Mouse (Mus musculus) embryonic facial prominence, embryonic 11.5 days (tissue): ENCODE results near the gene Fam114a1. TPM values are rescaled to one million over a fixed set of nuclear protein-coding genes. Genes with fewer than 3 reads are reported as not detected.

Experiments
- ATAC-seq: fragments of 200-750 bp; cut with Nextera tagmentation; replicated peaks from 2 replicates; pipeline ENCODE4 v1.8.0; 2017; ENCODE audit warnings: low read depth; ENCODE audit not compliant: insufficient number of reproducible peaks, low FRiP score, low TSS enrichment
- DNase-seq: peaks from one replicate; pipeline ENCODE4 v3.0.0-alpha.2; 2015; ENCODE audit warnings: low spot score
- H3K27ac ChIP-seq: fragments of 300-500 bp; sonication (generic); replicated peaks from 2 replicates; pipeline ENCODE4 v1.5.1; 2014; ENCODE audit warnings: mild to moderate bottlenecking, low read depth, low read length, control low read depth
- H3K27me3 ChIP-seq: fragments of 300-500 bp; sonication (generic); 2 replicates; pipeline ENCODE4 v1.6.1; 2014; ENCODE audit warnings: mild to moderate bottlenecking, low read length, moderate library complexity, mixed read lengths; ENCODE audit not compliant: control insufficient read depth, insufficient read depth
- H3K36me3 ChIP-seq: fragments of 300-500 bp; sonication (generic); replicated peaks from 2 replicates; pipeline ENCODE4 v1.6.1; 2014; ENCODE audit warnings: low read depth, mild to moderate bottlenecking, low read length, moderate library complexity, mixed read lengths; ENCODE audit not compliant: control insufficient read depth, insufficient read depth
- H3K4me1 ChIP-seq: fragments of 300-500 bp; sonication (generic); 2 replicates; pipeline ENCODE4 v1.6.1; 2014; ENCODE audit warnings: low read length, mixed read lengths; ENCODE audit not compliant: control insufficient read depth, insufficient read depth
- H3K4me2 ChIP-seq: fragments of 300-500 bp; sonication (generic); 2 replicates; pipeline ENCODE4 v1.6.1; 2014; ENCODE audit warnings: low read depth, mild to moderate bottlenecking, control low read depth, low read length, moderate library complexity
- H3K4me3 ChIP-seq: fragments of 300-500 bp; sonication (generic); 2 replicates; pipeline ENCODE4 v1.5.1; 2014; ENCODE audit warnings: low read depth, low read length, control low read depth
- H3K9ac ChIP-seq: fragments of 300-500 bp; sonication (generic); replicated peaks from 2 replicates; pipeline ENCODE4 v1.6.1; 2014; ENCODE audit warnings: mild to moderate bottlenecking, control low read depth, low read length
- H3K9me3 ChIP-seq: fragments of 300-500 bp; sonication (generic); replicated peaks from 2 replicates; pipeline ENCODE4 v1.6.1; 2016; ENCODE audit warnings: mild to moderate bottlenecking, low read length, inconsistent platforms, mixed read lengths; ENCODE audit not compliant: control insufficient read depth
- WGBS: fragments of 180-500 bp; shearing (Covaris S2); extraction: QIAGEN DNeasy Blood & Tissue Kit; methylation state at CpG from one replicate; pipeline ENCODE4 v1.1.7; 2014; 5-methylcytosine and 5-hydroxymethylcytosine counted together
- polyA plus RNA-seq: library from polyadenylated mRNA; unstranded; fragments of >200 nt; fragmentation: Nextera tagmentation; extraction: Ambion mirVana; gene quantifications from 2 replicates; pipeline ENCODE4 v1.2.1, GENCODE M21; 2014

Gene Fam114a1
- polyA plus RNA-seq, 1 experiment from 2014 or later, result 16.1 TPM

DNA sequence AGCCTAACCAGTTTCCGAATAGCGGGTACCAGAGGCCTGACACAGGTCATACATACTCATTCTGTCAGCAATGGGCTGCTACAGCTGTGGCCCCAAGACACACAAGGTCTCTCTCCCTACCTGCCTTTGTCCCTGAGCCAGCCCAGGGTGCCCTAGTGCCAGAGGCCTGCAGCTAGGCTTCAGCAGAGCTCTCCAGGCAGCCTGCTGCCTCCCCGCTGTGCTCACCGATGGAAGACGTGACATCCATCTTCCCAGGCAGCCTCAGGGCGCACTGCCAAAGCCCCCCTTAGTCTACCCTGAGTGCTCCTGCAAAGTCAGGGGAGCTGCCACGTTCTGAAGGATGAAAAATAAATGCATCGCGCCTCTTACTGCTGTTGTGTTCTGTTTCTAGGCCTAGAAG is 58.1 kb downstream of the Fam114a1 start:
- Histone ChIP-seq H3K4me2 (no peak overlapping the region), H3K9me3 (no peaks in the 10 kb centered on the region), H3K27ac (no peak overlapping the region), H3K9ac (no peak overlapping the region), H3K27me3 (no peaks in the 10 kb centered on the region), H3K4me1 (no peaks in the 10 kb centered on the region), H3K4me3 (no peak overlapping the region), H3K36me3 (no peaks in the 10 kb centered on the region; the same call in 1 of the 2 replicates)
- no peak for DNase-seq
- WGBS, result 36% methylated on average over 9 of the region's 9 CpGs
- no peak for ATAC-seq

GRCm38 (mm10) chr5:65036597-65036996 is 66.7 kb downstream of the Fam114a1 start:
- H3K27me3 ChIP-seq, result no peaks in the 10 kb centered on the region
- H3K27ac ChIP-seq, result no peak overlapping the region
- no peaks in the 10 kb centered on the region for H3K4me1 ChIP-seq

DNA sequence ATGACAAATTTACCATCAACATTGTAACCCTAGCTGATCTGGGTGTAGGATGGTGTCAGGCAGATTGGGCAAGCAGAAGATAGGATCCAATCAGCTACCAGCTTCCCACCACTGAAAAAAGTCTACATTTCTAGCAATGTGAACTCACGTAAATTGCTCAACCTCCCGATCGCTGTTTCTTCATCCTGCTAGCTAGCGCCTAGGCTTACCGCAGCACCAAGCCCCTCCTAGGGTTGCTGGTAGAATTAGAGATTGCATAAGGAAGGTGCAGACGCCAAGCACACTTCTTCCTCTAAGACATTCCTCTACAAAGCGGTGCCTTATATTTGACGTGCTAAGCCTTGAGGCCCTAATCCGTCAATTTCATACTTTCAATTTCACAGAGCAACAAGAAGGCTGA is 68.4 kb downstream of the Fam114a1 start:
- Histone ChIP-seq H3K27me3 (no peaks in the 10 kb centered on the region), H3K36me3 (no peaks in the 10 kb centered on the region), H3K9me3 (no peaks in the 10 kb centered on the region), H3K4me3 (no peak overlapping the region), H3K4me1 (no peaks in the 10 kb centered on the region), H3K27ac (no peak overlapping the region), H3K9ac (no peak overlapping the region), H3K4me2 (no peak overlapping the region)
- DNase-seq (no peak), ATAC-seq (no peak)
- 78% methylated on average over 9 of the region's 9 CpGs for WGBS

More at GRCm38 (mm10) chr5:65036597-65036996, 66.7 kb downstream of the Fam114a1 start:
- ATAC-seq (no peak), DNase-seq (no peak)
- no peaks in the 10 kb centered on the region for H3K9me3 ChIP-seq
- H3K4me2 ChIP-seq, result no peak overlapping the region
- no peak overlapping the region for H3K4me3 ChIP-seq
- H3K9ac ChIP-seq, result no peak overlapping the region
- WGBS, result 76% methylated on average over 13 of the region's 13 CpGs
- H3K36me3 ChIP-seq, result no peaks in the 10 kb centered on the region

DNA sequence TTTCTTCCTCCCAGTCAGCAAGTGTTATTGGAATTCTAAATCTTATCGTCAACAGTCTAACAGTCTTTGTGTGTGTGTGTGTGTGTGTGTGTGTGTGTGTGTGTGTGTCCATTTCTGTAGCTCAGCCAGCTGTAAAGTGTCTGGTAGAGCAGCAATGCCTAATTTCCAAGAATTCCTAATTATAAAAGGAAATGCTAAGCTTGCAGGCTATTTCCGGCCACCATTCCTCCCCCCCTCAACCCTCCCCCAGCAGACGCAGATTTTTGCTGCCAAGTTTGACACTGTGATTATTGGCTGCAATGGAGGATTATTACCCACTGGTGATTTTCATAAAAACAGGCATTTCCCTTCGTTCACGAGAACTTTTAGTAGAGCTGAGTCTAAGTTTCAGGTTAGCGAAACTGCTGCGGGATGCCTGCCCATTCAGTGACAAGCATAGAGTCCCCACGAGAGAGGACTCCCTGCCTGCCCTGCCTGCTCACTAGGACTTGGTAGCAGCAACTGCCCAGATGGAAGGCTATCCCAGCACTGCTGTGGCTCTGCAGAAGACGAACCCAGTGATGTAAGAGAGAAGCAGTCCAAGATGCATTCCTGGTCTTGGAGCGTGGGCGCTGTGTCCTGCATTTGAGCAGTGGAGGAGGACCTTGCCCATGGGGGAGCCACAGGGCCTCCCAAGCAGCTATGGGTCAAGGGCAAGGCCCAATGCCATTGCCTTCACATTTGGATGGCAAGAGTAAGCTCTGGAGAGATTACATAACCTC is 69.1 kb downstream of the Fam114a1 start:
- H3K36me3 ChIP-seq, result no peaks in the 10 kb centered on the region
- ATAC-seq (no peak), DNase-seq (no peak)
- no peak overlapping the region for H3K9ac ChIP-seq
- no peaks in the 10 kb centered on the region for H3K4me1 ChIP-seq
- no peaks in the 10 kb centered on the region for H3K9me3 ChIP-seq
- no peaks in the 10 kb centered on the region for H3K27me3 ChIP-seq
- H3K4me3 ChIP-seq, result no peak overlapping the region
- no peak overlapping the region for H3K4me2 ChIP-seq
- no peak overlapping the region for H3K27ac ChIP-seq
- WGBS, result 64% methylated on average over 11 of the region's 11 CpGs

DNA sequence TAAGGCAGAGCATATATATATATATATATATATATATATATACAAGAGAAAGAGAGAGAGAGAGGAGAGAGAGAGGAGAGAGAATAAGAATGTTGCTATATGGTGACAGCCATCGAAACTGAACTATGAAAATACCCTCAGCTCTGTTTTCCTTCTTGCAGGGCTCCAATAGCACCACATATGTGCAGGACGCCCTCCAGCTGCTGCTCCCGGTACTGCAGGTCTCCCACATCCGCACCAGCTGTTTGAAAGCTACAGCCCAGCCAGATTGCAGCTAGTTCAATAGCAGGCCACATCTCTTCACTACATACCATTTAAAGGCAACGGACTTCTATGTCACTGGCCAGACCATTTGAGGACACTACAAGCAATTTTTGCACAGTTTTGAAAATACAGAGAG is 70.6 kb downstream of the Fam114a1 start:
- Histone ChIP-seq H3K4me1 (no peaks in the 10 kb centered on the region), H3K27ac (no peak overlapping the region), H3K4me3 (no peak overlapping the region), H3K36me3 (no peaks in the 10 kb centered on the region), H3K4me2 (no peak overlapping the region), H3K9me3 (no peaks in the 10 kb centered on the region), H3K27me3 (no peaks in the 10 kb centered on the region), H3K9ac (no peak overlapping the region)
- no peak for DNase-seq
- 70% methylated on average over 5 of the region's 5 CpGs for WGBS
- no peak for ATAC-seq

DNA sequence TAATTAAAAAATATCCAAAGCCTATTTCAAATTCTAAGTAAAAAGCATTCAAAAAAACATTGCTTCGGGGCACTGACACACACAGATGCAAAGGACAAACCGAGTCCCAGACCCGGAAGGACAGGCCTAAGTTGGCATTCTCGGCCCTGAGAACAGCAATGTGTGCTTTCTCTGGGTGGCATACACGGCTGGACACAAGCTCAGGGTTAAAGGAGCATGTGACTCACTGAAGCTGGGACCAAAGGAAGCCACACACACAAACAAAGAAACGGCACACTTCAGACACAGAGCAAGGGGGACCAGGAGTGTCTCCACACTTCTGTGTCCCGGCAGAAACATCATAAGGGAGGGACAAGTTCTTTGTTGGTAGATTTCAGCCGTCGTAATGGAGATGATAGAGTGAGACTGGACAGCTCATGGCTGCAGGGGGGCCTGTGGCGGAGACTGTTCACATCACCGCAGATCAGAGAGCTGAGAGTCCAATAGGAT is 73.6 kb downstream of the Fam114a1 start:
- Histone ChIP-seq H3K4me1 (no peaks in the 10 kb centered on the region), H3K27ac (no peak overlapping the region), H3K4me3 (no peak overlapping the region), H3K9ac (no peak overlapping the region), H3K4me2 (no peak overlapping the region), H3K27me3 (no peaks in the 10 kb centered on the region), H3K36me3 (no peaks in the 10 kb centered on the region), H3K9me3 (no peaks in the 10 kb centered on the region)
- WGBS, result 76% methylated on average over 11 of the region's 11 CpGs
- ATAC-seq (no peak), DNase-seq (no peak)

- DNase-seq (no peak), ATAC-seq (no peak)
- Histone ChIP-seq H3K27me3 (no peaks in the 10 kb centered on the region), H3K9me3 (no peaks in the 10 kb centered on the region), H3K27ac (no peak overlapping the region), H3K4me2 (no peak overlapping the region), H3K4me3 (no peak overlapping the region), H3K9ac (no peak overlapping the region), H3K36me3 (no peaks in the 10 kb centered on the region), H3K4me1 (no peaks in the 10 kb centered on the region)
- WGBS, result 82% methylated on average over 6 of the region's 6 CpGs
These were observed 75.9 kb downstream of the Fam114a1 start for GRCm38 (mm10) chr5:65045642-65046370.
